13 mouse cellular contexts compared by ENCODE assay signal in genomic region chr12:112585924-112586538, GRCm38 (mm10). TPM values are rescaled to one million over a fixed set of nuclear protein-coding genes. Genes with fewer than 3 reads are reported as not detected.
DNase-seq lines count a peak whose midpoint lies in the region; TF ChIP-seq lines count a peak whose summit lies in the region.
"Had no signal": no experiment of that assay in that cellular context is flagged by ENCODE, and none has a peak within 500 bp of the region (broad histone marks: within the 10 kb centered on the region; RNA-seq: fewer than 3 reads in every experiment).

No protein-coding gene starts in this region.

- TF ChIP-seq POLR2A in MEL (IDR thresholded peaks at IDR 0.05; ENCODE audit: control insufficient read depth in 1 of 2, insufficient read depth in 1 of 2, low read depth in 1 of 2, low read length in 2 of 2, poor library complexity in 1 of 2), result no peak

- no peak overlapping the region for H3K9ac ChIP-seq in MEL (ENCODE audit: control insufficient read depth, low read depth, low read length, poor library complexity, severe bottlenecking)
- H3K9ac ChIP-seq: embryonic facial prominence, embryonic 12.5 days; heart, embryonic 12.5 days; hindbrain, embryonic 14.5 days had no signal

- no peak for TF ChIP-seq RAD21 in MEL (IDR thresholded peaks at IDR 0.05; ENCODE audit: low read depth, low read length)

- H3K9me3 ChIP-seq in MEL (replicated peaks; ENCODE audit: insufficient read depth, low read length), result no peaks in the 10 kb centered on the region
- H3K9me3 ChIP-seq: embryonic facial prominence, embryonic 12.5 days; heart, embryonic 12.5 days had no signal

- H3K27me3 ChIP-seq in MEL (ENCODE audit: control insufficient read depth in 1 of 2, insufficient read depth in 2 of 2, low read length in 2 of 2), result no peaks in the 10 kb centered on the region

- H3K4me1 ChIP-seq in MEL (ENCODE audit: control insufficient read depth in 1 of 2, insufficient read depth in 2 of 2, low read length in 2 of 2), result peaks cover 9 to 23% of the 10 kb centered on the region in 2 experiments; a peak in 3 of 4 replicates

- intact Hi-C loops in left cerebral cortex, postnatal 14 days (cut with DNase I), result no loop called here

- no peak for TF ChIP-seq EP300 in MEL (IDR thresholded peaks at IDR 0.05; ENCODE audit: low read depth in 1 of 2, low read length in 2 of 2)

- H3K4me3 ChIP-seq in MEL (ENCODE audit: control insufficient read depth in 1 of 2, insufficient read depth in 1 of 2, low read depth in 2 of 2, low read length in 2 of 2), result no peak overlapping the region
- H3K4me3 ChIP-seq: embryonic facial prominence, embryonic 12.5 days; heart, embryonic 12.5 days had no signal

- peak; percentile 75 for DNase-seq in layer of hippocampus, adult 11-12 months (ENCODE audit: low spot score)
- no peak for DNase-seq in layer of hippocampus, adult 9-10 months (ENCODE audit: low spot score)
- peak; percentile 71 for DNase-seq in A20 (ENCODE audit: low read depth, low spot score)
- DNase-seq in MEL (ENCODE audit: low read depth, low spot score), result no peak
- peak; percentile 65 to 80 for DNase-seq in left cerebral cortex, postnatal 14 days (ENCODE audit: low spot score in 2 of 2)
- no peak for DNase-seq in natural killer cell, adult 2 months (ENCODE audit: low spot score in 2 of 2)
- no peak for DNase-seq in gastrocnemius, postnatal 25 days
- DNase-seq in heart, adult 9 months (ENCODE audit: low spot score in 2 of 2), result no peak
- DNase-seq: adrenal gland, adult 2 months; cerebellum, adult 11-12 months had no signal

- peak in 1 of 3 experiments; percentile 1; a peak in 1 of 6 replicates for TF ChIP-seq CTCF in MEL (IDR thresholded peaks at IDR 0.05 in 2 of 3, conservative IDR thresholded peaks at IDR 0.05 in 1 of 3; ENCODE audit: control insufficient read depth in 1 of 3, insufficient read depth in 1 of 3, low read depth in 2 of 3, low read length in 3 of 3, poor library complexity in 1 of 3, severe bottlenecking in 1 of 3)

- peaks cover 24% of the 10 kb centered on the region for H3K79me2 ChIP-seq in MEL (ENCODE audit: control insufficient read depth, insufficient read depth, low read length, poor library complexity)

- no peak overlapping the region for H3K27ac ChIP-seq in MEL (ENCODE audit: control insufficient read depth, low read depth, low read length)
- H3K27ac ChIP-seq: embryonic facial prominence, embryonic 12.5 days; hindbrain, embryonic 14.5 days had no signal

- peaks cover 0 to 8% of the 10 kb centered on the region in 2 experiments; a peak in 2 of 4 replicates for H3K36me3 ChIP-seq in MEL (ENCODE audit: control insufficient read depth in 1 of 2, insufficient read depth in 2 of 2, low read length in 2 of 2)
- H3K36me3 ChIP-seq: embryonic facial prominence, embryonic 12.5 days; heart, embryonic 12.5 days had no signal

TF ChIP-seq in MEL, 35 proteins besides CTCF, POLR2A, EP300 and RAD21:
- TF ChIP-seq SMC3 (IDR thresholded peaks at IDR 0.05; ENCODE audit: low read depth, low read length), result 0 out of 2 replicates have a peak, but pooled peaks have one; percentile 3
- no peak for TF ChIP-seq E2F4 (IDR thresholded peaks at IDR 0.05; ENCODE audit: borderline replicate concordance, low read depth, low read length)
- no peak for TF ChIP-seq CHD2 (IDR thresholded peaks at IDR 0.05; ENCODE audit: low read length)
- no peak for TF ChIP-seq ELF1 (IDR thresholded peaks at IDR 0.05; ENCODE audit: low read depth, low read length)
- TF ChIP-seq HCFC1 (IDR thresholded peaks at IDR 0.05; ENCODE audit: low read depth, low read length), result no peak

RNA-seq across cellular contexts. Expression of gene Inf2, which starts 2.6 kb away (rescaled TPM):
- total RNA-seq in MEL (2012; rRNA removed), result 23.2 and 26.1 TPM in 2 replicates
- polyA plus RNA-seq in MEL (2012; ENCODE audit: insufficient read depth in 1 of 2, insufficient read length in 2 of 2, low read depth in 1 of 2, low replicate concordance in 2 of 2, missing spikeins in 1 of 2), result 100 to 1,000 TPM in 1 of 2 experiments, 10 to 100 TPM in 1; 55.7 to 122 TPM
- 10 to 100 TPM; 70.1 to 84.3 TPM for total RNA-seq in left cerebral cortex, postnatal 14 days (2021)
- total RNA-seq in gastrocnemius, postnatal 25 days (2021), result 10 to 100 TPM; 10.3 to 10.9 TPM

RNA-seq across cellular contexts. Expression of gene Adssl1, which starts 33.8 kb away (rescaled TPM):
- total RNA-seq in MEL (2012; rRNA removed), result 36.0 and 58.2 TPM in 2 replicates
- 10 to 100 TPM in 1 of 2 experiments, not detected in 1; 63.9 TPM for polyA plus RNA-seq in MEL (2012; ENCODE audit: insufficient read depth in 1 of 2, insufficient read length in 2 of 2, low read depth in 1 of 2, low replicate concordance in 2 of 2, missing spikeins in 1 of 2)
- 1 to 10 TPM; 6.5 to 8.4 TPM for total RNA-seq in left cerebral cortex, postnatal 14 days (2021)
- total RNA-seq in gastrocnemius, postnatal 25 days (2021), result 100 to 1,000 TPM; 887 to 928 TPM

RNA-seq across cellular contexts. Expression of gene Siva1, which starts 58.4 kb away (rescaled TPM):
- 591 and 659 TPM in 2 replicates for total RNA-seq in MEL (2012; rRNA removed)
- 100 to 1,000 TPM in 1 of 2 experiments, not detected in 1; 531 TPM for polyA plus RNA-seq in MEL (2012; ENCODE audit: insufficient read depth in 1 of 2, insufficient read length in 2 of 2, low read depth in 1 of 2, low replicate concordance in 2 of 2, missing spikeins in 1 of 2)
- 10 to 100 TPM; 14.5 to 16.8 TPM for total RNA-seq in left cerebral cortex, postnatal 14 days (2021)
- total RNA-seq in gastrocnemius, postnatal 25 days (2021), result 10 to 100 TPM; 13.4 to 16.1 TPM

Comparison
In these comparisons a context has a peak if more than half of its experiments do, and no peak if none do; other contexts are left out.
1. DNase-seq: peak in layer of hippocampus, adult 11-12 months (single experiment), A20 (single experiment) and left cerebral cortex, postnatal 14 days (2 of 2); none in layer of hippocampus, adult 9-10 months (single experiment), MEL (single experiment), natural killer cell, adult 2 months (0 of 2), gastrocnemius, postnatal 25 days (single experiment) and heart, adult 9 months (0 of 2).
2. RNA of gene Adssl1, which starts 33.8 kb away (total RNA-seq): 887 to 928 TPM in gastrocnemius, postnatal 25 days; 36.0 to 58.2 TPM in MEL and 6.5 to 8.4 TPM in left cerebral cortex, postnatal 14 days; every median in the first group is over 10 times any median in the second.
3. RNA of gene Siva1, which starts 58.4 kb away (total RNA-seq): 591 to 659 TPM in MEL; 14.5 to 16.8 TPM in left cerebral cortex, postnatal 14 days and 13.4 to 16.1 TPM in gastrocnemius, postnatal 25 days; every median in the first group is over 10 times any median in the second.